Mouse (Mus musculus) kidney, postnatal 0 days (tissue): ENCODE results near the gene 6030452D12Rik. TPM values are rescaled to one million over a fixed set of nuclear protein-coding genes. Genes with fewer than 3 reads are reported as not detected.

Experiments used
- ATAC-seq: fragments of 200-750 bp; cut with Nextera tagmentation; replicated peaks from 2 replicates; pipeline ENCODE4 v1.8.0; 2017; ENCODE audit warnings: low read depth, moderate number of reproducible peaks, moderate TSS enrichment, moderate library complexity; ENCODE audit not compliant: low FRiP score
- DNase-seq: peaks from one replicate; pipeline ENCODE4 v3.0.0-alpha.2; 2016; ENCODE audit warnings: low spot score
- H3K27ac ChIP-seq: fragments of 300-500 bp; sonication (generic); 2 replicates; pipeline ENCODE4 v1.5.1; 2014; ENCODE audit warnings: mild to moderate bottlenecking
- H3K27me3 ChIP-seq: fragments of 300-500 bp; sonication (generic); 2 replicates; pipeline ENCODE4 v1.6.1; 2014; ENCODE audit warnings: low read length, mixed read lengths; ENCODE audit not compliant: insufficient read depth
- H3K36me3 ChIP-seq: fragments of 300-500 bp; sonication (generic); 2 replicates; pipeline ENCODE4 v1.6.1; 2014; ENCODE audit warnings: low read length, mixed read lengths; ENCODE audit not compliant: insufficient read depth
- H3K4me1 ChIP-seq: fragments of 300-500 bp; sonication (generic); replicated peaks from 2 replicates; pipeline ENCODE4 v1.6.1; 2014; ENCODE audit warnings: antibody characterized with exemption, low read length, mixed read lengths; ENCODE audit not compliant: insufficient read depth
- H3K4me2 ChIP-seq: fragments of 300-500 bp; sonication (generic); 2 replicates; pipeline ENCODE4 v1.6.1; 2014; ENCODE audit warnings: mild to moderate bottlenecking, low read length, moderate library complexity, mixed read lengths
- H3K4me3 ChIP-seq: fragments of 300-500 bp; sonication (generic); replicated peaks from 2 replicates; pipeline ENCODE4 v1.5.1; 2014; ENCODE audit warnings: low read depth, low read length
- H3K9ac ChIP-seq: fragments of 300-500 bp; sonication (generic); 2 replicates; pipeline ENCODE4 v1.6.1; 2014; ENCODE audit warnings: low read depth, low read length
- H3K9me3 ChIP-seq: fragments of 300-500 bp; sonication (generic); replicated peaks from 2 replicates; pipeline ENCODE4 v1.6.1; 2016; ENCODE audit warnings: low read length, inconsistent platforms, mixed read lengths
- CTCF ChIP-seq: IDR thresholded peaks from 2 replicates; pipeline ENCODE4 v1.5.1; 2016; ENCODE audit warnings: antibody characterized with exemption, low read depth, mild to moderate bottlenecking, moderate library complexity
- WGBS: fragments of 180-500 bp; shearing (Covaris S2); extraction: QIAGEN DNeasy Blood & Tissue Kit; methylation state at CpG from one replicate; pipeline ENCODE4 v1.1.7; 2014; 5-methylcytosine and 5-hydroxymethylcytosine counted together
- polyA plus RNA-seq: library from polyadenylated mRNA; unstranded; fragments of >200 nt; fragmentation: Nextera tagmentation; extraction: Ambion mirVana; gene quantifications from 2 replicates; pipeline ENCODE4 v1.2.1, GENCODE M21; 2015

The 6030452D12Rik gene
- polyA plus RNA-seq, 1 experiment from 2014 or later: not detected

DNA sequence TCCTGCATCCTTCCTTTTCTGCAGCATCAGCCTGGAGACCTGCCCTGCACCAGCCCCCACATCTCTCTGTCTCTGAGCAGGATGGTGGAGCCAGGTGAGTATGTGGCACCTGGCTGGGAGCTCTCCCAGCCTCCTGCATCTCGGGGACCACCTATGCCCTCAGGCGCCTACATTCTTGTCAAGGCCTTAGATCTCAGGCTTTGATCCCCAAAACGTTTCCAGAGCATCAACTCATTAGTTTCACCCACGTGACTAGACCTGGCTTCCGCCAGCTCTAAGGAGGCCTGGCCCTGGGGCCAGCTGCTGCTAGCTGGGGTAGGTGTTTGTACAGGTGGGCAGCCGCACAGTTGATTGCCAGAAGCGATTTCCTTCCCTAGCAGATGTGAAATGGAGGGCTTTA is 30.8 kb upstream of the 6030452D12Rik start:
- Histone ChIP-seq H3K9me3 (no peaks in the 10 kb centered on the region), H3K36me3 (no peaks in the 10 kb centered on the region), H3K4me1 (no peaks in the 10 kb centered on the region), H3K4me3 (no peak overlapping the region), H3K4me2 (no peak overlapping the region), H3K27ac (no peak overlapping the region), H3K27me3 (no peaks in the 10 kb centered on the region), H3K9ac (no peak overlapping the region)
- WGBS: 46% methylated on average over 7 of the region's 7 CpGs
- TF ChIP-seq CTCF: no peak
- DNase-seq (no peak), ATAC-seq (no peak)

DNA sequence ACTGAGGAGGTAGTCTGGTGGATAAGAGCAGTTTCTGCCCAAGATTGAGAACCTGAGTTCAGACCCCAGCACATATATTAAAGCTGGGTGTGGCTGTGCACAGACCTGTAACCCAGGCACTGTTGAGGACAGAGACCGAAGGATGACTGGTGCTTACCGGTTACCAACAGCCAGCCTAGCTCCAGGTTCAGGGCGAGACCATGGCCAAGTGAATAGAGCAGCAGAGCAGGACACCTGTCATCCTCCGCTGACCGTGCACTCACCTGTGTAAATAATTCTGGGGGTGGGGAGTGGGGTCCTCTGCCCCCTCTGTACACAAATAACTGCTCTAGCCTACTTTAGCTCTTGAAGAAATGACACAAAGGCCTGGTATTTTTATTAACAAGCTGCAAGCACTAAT is 26.3 kb upstream of the 6030452D12Rik start:
- ATAC-seq: no peak
- Histone ChIP-seq H3K36me3 (no peaks in the 10 kb centered on the region), H3K27ac (no peak overlapping the region), H3K4me1 (no peaks in the 10 kb centered on the region), H3K9me3 (no peaks in the 10 kb centered on the region), H3K9ac (no peak overlapping the region), H3K4me3 (no peak overlapping the region), H3K4me2 (no peak overlapping the region), H3K27me3 (no peaks in the 10 kb centered on the region)
- TF ChIP-seq CTCF: no peak
- no peak for DNase-seq
- WGBS: 67% methylated on average over 5 of the region's 5 CpGs

DNA sequence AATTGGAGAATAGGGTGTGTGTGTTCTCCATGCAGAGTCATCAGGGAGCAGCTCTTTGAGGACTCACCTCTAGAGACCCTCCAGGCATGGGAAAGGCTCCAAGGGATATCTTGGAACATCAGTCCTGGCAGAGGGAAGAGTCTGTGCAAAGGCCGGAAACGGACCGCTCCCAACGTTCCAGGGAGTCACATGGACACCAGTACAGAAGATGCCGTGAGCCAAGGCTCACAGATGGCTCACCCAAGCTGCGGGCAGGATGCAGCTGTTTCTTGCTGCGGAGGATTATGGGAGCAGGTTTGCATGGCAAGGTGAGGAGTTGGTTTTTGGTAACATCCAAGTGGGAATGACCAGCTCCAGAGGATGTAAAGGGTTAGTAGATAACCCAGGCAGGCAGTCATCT is 3.9 kb downstream of the 6030452D12Rik start:
- H3K4me1 ChIP-seq: peaks cover 10% of the 10 kb centered on the region; the same call in 1 of the 2 replicates

DNA sequence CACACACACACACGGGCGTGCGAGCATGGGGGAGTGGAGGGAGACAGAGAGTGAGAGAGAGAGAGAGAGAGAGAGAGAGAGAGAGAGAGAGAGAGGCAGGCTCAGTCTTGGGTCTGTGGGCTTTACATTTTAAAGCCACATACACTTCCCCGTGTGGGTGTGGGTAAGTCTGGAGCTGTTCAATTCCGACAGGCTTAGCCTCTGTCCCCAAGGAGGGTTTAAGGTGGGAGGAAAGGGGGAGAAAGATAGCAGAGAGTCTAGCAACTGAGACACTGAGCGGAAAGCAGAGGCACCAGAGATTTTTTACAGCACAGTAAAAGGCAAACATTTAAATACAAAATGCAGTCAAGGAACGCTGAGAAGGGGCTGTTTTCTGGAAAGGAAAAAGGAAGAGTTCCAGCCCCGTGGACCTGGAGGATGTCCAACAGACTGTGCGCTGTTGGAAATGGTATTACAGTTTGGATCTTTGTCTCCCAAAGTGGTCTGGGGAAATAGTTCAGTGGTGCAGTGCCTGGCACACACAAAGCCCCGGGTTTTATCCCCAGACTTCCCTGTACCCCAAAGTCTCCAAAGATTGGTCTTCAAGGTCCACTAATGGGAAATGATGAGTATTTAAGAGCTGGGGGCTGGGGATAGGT is 5.1 kb downstream of the 6030452D12Rik start:
- H3K9ac ChIP-seq: no peak overlapping the region
- WGBS: 46% methylated on average over 10 of the region's 10 CpGs
- no peak overlapping the region for H3K27ac ChIP-seq
- H3K27me3 ChIP-seq: no peaks in the 10 kb centered on the region
- ATAC-seq (no peak), DNase-seq (no peak)
- no peaks in the 10 kb centered on the region for H3K9me3 ChIP-seq
- no peak overlapping the region for H3K4me2 ChIP-seq
- no peak overlapping the region for H3K4me3 ChIP-seq
- H3K4me1 ChIP-seq: peaks cover 13% of the 10 kb centered on the region; the same call in 1 of the 2 replicates
- no peak for TF ChIP-seq CTCF
- H3K36me3 ChIP-seq: no peaks in the 10 kb centered on the region

More for the DNA sequence above, 3.9 kb downstream of the 6030452D12Rik start:
- no peak for DNase-seq
- H3K36me3 ChIP-seq: no peaks in the 10 kb centered on the region
- ATAC-seq: no peak
- no peak overlapping the region for H3K27ac ChIP-seq
- no peak for TF ChIP-seq CTCF
- H3K4me2 ChIP-seq: no peak overlapping the region
- no peaks in the 10 kb centered on the region for H3K27me3 ChIP-seq
- H3K9me3 ChIP-seq: no peaks in the 10 kb centered on the region
- no peak overlapping the region for H3K9ac ChIP-seq
- H3K4me3 ChIP-seq: no peak overlapping the region
- 86% methylated on average over 7 of the region's 7 CpGs for WGBS

DNA sequence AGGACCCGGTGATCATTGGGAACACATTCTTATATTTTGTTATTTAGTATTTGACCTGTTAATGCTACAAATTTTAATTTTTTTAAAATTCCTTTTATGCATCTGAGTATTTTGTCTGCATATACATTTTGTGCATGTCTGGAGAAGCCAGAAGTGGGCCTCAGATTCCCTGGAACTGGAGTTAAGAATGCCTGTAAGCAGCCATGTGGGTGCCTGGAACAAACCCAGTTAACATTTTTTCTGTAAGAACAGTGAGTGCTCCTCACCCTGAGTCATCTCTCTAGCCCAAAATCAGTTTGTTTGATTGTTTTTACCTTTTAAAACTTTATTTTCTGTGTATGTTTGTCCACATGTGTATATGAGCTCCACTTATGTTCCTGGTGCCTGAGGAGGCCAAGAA is 5.8 kb downstream of the 6030452D12Rik start:
- peaks cover 19% of the 10 kb centered on the region for H3K4me1 ChIP-seq
- H3K27ac ChIP-seq: no peak overlapping the region
- no peak overlapping the region for H3K9ac ChIP-seq
- H3K27me3 ChIP-seq: 0 out of 2 replicates have a peak, but pooled peaks cover 1% of the 10 kb centered on the region
- no peaks in the 10 kb centered on the region for H3K36me3 ChIP-seq
- no peak overlapping the region for H3K4me3 ChIP-seq
- TF ChIP-seq CTCF: no peak
- no peak for ATAC-seq
- WGBS: 89% methylated on average over 1 of the region's 1 CpGs
- H3K9me3 ChIP-seq: no peaks in the 10 kb centered on the region
- H3K4me2 ChIP-seq: no peak overlapping the region
- DNase-seq: no peak

DNA sequence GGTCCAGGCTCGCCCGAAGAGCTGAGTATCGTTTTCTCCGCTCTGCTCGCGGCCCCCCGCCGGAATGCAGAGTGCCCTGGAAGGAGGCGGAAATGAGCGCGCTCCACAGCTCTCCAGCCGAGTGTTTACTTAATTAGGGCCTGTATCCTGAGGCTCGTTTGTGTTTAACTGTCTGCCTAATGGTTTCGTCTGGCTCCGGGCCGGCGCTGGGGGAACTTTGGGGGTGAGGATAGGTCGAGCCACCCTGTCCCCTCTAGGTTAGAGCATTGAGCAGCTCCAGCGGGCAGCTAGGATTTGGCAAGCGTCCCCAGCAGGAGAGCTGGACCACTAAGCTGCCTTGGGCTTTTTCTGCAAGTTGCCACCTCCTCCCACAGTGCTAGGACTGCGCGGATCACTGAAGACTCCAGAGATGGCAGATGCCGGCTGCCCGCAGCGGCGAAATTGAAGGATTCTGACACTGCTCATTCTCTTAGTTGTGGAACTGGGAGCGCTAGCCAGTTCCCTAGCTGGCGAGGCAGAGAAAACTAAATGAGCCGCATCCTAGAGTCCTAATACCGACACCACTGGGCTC is 7.5 kb downstream of the 6030452D12Rik start:
- H3K4me1 ChIP-seq: peaks cover 21% of the 10 kb centered on the region

More for the DNA sequence above, 7.5 kb downstream of the 6030452D12Rik start:
- Histone ChIP-seq H3K9me3 (no peaks in the 10 kb centered on the region), H3K9ac (peak overlapping the region; percentile 33; the same call in 1 of the 2 replicates), H3K27ac (no peak overlapping the region), H3K36me3 (no peaks in the 10 kb centered on the region), H3K4me3 (peak overlapping the region; percentile 19), H3K27me3 (0 out of 2 replicates have a peak, but pooled peaks cover 4% of the 10 kb centered on the region), H3K4me2 (peak overlapping the region; percentile 58)
- DNase-seq (peak; percentile 83), ATAC-seq (0 out of 2 replicates have a peak, but pooled peaks have one; percentile 3)
- no peak for TF ChIP-seq CTCF
- 5% methylated on average over 30 of the region's 30 CpGs for WGBS
